Mouse (Mus musculus): Measurements from ENCODE around the gene Brix1. TPM values are rescaled to one million over a fixed set of nuclear protein-coding genes. Genes with fewer than 3 reads are reported as not detected.

Gene Brix1
- polyA plus RNA-seq, 1 experiment from 2014 or later, result 53.6 TPM

DNA sequence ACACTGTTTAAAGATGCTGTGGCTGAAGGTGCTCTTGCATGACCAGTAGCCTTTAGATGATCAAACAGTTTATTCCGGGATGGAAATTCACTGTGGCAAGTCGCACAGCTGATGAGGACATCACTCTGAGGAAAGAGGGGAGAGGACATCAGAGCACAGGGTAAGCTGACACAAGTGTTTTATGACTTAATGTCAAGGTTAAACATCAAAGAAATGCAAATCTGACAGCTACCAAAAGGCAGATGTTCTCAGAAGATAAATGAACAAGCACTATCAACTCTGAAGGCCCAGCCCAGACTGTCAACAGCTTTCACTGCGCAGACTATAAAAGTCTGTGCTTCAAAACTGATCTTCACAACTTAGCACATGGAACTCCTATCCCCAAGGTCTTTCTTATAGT, 38.6 kb downstream of the Brix1 start:
- no peaks in the 10 kb centered on the region for H3K27me3 ChIP-seq
- no peak overlapping the region for H3K9ac ChIP-seq
- 67% methylated on average over 3 of the region's 3 CpGs for WGBS (ENCODE audit: insufficient replicate concordance)
- H3K4me2 ChIP-seq, result no peak overlapping the region
- no peaks in the 10 kb centered on the region for H3K9me3 ChIP-seq (replicated peaks)
- no peak for ATAC-seq (ENCODE audit: insufficient read depth)
- H3K27ac ChIP-seq (replicated peaks), result no peak overlapping the region
- no peaks in the 10 kb centered on the region for H3K4me1 ChIP-seq (replicated peaks)
- H3K4me3 ChIP-seq (replicated peaks), result no peak overlapping the region
- H3K36me3 ChIP-seq (replicated peaks), result peaks cover 41% of the 10 kb centered on the region

DNA sequence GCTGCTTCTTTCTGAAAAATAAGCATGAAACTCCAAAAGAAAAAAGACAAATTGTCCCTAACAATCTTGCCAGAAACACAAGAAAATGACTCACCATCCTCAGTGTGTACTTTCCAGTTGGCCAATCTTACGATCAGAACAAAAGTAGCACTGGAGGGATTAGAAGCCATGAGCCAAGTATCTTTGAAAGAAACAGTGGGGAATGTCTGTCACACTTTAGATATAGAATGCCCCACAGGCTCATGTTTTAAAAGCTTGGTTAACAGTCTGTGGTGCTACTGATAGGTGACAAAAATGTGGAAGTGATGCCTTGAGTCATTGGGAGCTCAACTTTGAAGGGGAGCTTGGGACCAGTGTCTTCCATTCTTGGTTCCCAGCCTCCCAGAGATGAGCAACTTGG, 43.5 kb downstream of the Brix1 start:
- no peak for ATAC-seq (ENCODE audit: insufficient read depth)
- no peak overlapping the region for H3K4me3 ChIP-seq (replicated peaks)
- 90% methylated on average over 1 of the region's 1 CpGs for WGBS (ENCODE audit: insufficient replicate concordance)

DNA sequence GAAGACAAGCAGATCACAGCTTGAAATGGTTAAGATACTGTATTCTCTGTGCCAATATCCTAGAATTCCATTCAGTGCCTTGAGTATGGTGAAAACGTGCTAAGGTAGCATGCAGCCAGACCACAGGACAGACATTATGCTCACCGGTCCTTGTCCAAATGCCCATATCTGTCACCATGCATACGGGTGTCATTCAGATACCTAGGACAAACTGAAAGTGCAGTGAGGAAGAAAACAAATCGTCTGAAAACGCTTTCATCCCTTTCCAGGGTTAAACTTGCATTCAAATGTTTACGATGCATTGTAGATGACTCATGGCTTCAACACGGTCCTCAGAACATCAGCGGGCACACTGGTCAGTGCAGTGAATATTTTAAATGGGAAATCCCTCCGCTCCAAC, 44.3 kb downstream of the Brix1 start:
- 74% methylated on average over 9 of the region's 9 CpGs for WGBS (ENCODE audit: insufficient replicate concordance)
- H3K9me3 ChIP-seq (replicated peaks), result no peaks in the 10 kb centered on the region
- H3K4me2 ChIP-seq, result no peak overlapping the region
- peaks cover 16% of the 10 kb centered on the region for H3K36me3 ChIP-seq (replicated peaks)
- no peak overlapping the region for H3K4me3 ChIP-seq (replicated peaks)
- no peak overlapping the region for H3K9ac ChIP-seq
- H3K4me1 ChIP-seq (replicated peaks), result no peaks in the 10 kb centered on the region
- H3K27me3 ChIP-seq, result no peaks in the 10 kb centered on the region
- no peak for ATAC-seq (ENCODE audit: insufficient read depth)
- no peak overlapping the region for H3K27ac ChIP-seq (replicated peaks)

More for the DNA sequence above, 43.5 kb downstream of the Brix1 start:
- Histone ChIP-seq H3K36me3 (replicated peaks) (peaks cover 19% of the 10 kb centered on the region), H3K27me3 (no peaks in the 10 kb centered on the region), H3K27ac (replicated peaks) (no peak overlapping the region), H3K9ac (no peak overlapping the region), H3K4me2 (no peak overlapping the region), H3K9me3 (replicated peaks) (no peaks in the 10 kb centered on the region), H3K4me1 (replicated peaks) (no peaks in the 10 kb centered on the region)

DNA sequence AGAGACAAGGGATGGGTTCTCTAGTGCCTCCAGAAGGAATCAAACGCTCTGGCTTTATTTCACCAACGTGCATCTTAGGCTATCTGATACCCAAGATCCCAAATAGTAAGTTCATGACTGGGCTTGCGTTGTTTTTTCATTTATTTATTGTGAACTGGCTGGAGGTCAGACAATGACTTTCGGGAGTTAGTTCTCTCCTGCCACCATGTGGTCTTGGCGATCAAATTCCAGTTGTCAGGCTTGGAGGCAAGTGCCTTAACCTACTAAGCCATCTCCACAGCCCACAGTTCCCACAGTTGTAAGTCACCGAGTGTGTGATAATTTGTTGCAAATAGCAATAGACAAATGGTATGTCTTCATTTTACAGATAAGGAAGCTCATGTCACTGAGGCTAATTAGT, 45.8 kb downstream of the Brix1 start:
- Histone ChIP-seq H3K9me3 (replicated peaks) (no peaks in the 10 kb centered on the region), H3K36me3 (replicated peaks) (0 out of 2 replicates have a peak, but pooled peaks cover 9% of the 10 kb centered on the region), H3K27ac (replicated peaks) (no peak overlapping the region), H3K4me3 (replicated peaks) (no peak overlapping the region), H3K27me3 (no peaks in the 10 kb centered on the region), H3K4me2 (no peak overlapping the region), H3K9ac (no peak overlapping the region), H3K4me1 (replicated peaks) (no peaks in the 10 kb centered on the region)
- ATAC-seq (ENCODE audit: insufficient read depth), result no peak
- WGBS (ENCODE audit: insufficient replicate concordance), result 65% methylated on average over 6 of the region's 6 CpGs

DNA sequence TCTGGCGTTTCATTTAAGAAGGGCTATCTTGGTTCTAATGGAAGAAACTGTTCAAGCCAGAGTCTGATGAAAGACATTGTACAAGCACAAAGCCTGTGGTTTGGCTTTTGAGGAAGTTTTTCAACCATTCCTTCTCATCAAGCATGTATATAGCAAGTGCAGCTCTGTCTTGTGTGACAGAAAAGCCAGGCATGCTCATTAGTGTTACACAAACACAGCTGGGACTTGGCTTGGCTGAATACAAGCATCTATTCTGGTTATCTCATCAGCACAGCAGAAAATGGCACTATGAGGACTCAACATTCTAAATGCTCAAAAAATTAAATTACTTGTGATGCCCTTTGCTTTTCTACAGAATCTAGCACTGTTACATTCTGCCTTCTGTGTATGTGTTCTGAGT, 48.9 kb downstream of the Brix1 start:
- Histone ChIP-seq H3K27ac (replicated peaks) (no peak overlapping the region), H3K4me3 (replicated peaks) (no peak overlapping the region), H3K4me1 (replicated peaks) (no peaks in the 10 kb centered on the region), H3K36me3 (replicated peaks) (no peaks in the 10 kb centered on the region), H3K27me3 (no peaks in the 10 kb centered on the region), H3K9me3 (replicated peaks) (no peaks in the 10 kb centered on the region), H3K9ac (no peak overlapping the region), H3K4me2 (no peak overlapping the region)
- 52% methylated on average over 1 of the region's 1 CpGs for WGBS (ENCODE audit: insufficient replicate concordance)
- no peak for ATAC-seq (ENCODE audit: insufficient read depth)

DNA sequence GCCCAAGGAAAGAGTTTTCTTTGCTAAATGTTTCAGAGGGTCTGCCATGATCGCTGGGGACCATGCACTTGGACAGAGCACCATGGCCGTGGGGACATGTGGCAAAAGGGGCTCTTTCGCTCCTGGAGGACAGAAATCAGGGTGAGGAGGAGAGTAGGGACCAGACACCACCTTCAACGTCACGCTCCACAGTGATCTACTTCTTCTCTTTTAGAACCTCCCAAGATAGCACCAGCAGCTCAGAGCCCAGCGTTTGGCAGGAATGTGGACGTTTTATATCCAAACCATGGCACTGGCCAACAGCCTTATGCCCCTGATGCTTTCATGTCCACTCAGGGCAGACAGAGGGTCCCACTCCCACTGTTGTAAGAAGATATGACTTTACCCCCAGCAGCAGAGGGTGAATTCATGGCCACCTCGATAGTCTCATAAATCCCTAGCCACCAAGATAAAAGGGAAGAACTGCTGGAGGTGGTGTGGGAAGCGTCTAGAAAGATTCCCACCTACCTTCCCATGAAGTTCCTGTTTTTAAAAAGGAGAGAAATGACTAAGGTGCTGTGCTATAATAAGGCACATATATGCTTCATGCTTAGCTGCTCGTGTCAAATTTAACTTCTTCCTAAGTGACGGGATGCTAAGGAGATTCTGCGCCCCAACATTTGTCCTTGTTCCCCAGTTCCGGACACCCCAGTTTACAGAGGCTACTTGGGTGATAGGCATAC, 59.0 kb downstream of the Brix1 start:
- Histone ChIP-seq H3K9ac (no peak overlapping the region), H3K27me3 (no peaks in the 10 kb centered on the region), H3K9me3 (replicated peaks) (no peaks in the 10 kb centered on the region), H3K36me3 (replicated peaks) (no peaks in the 10 kb centered on the region), H3K4me3 (replicated peaks) (no peak overlapping the region), H3K4me1 (replicated peaks) (no peaks in the 10 kb centered on the region), H3K4me2 (no peak overlapping the region), H3K27ac (replicated peaks) (no peak overlapping the region)
- WGBS (ENCODE audit: insufficient replicate concordance), result 72% methylated on average over 13 of the region's 13 CpGs
- ATAC-seq (ENCODE audit: insufficient read depth), result no peak

DNA sequence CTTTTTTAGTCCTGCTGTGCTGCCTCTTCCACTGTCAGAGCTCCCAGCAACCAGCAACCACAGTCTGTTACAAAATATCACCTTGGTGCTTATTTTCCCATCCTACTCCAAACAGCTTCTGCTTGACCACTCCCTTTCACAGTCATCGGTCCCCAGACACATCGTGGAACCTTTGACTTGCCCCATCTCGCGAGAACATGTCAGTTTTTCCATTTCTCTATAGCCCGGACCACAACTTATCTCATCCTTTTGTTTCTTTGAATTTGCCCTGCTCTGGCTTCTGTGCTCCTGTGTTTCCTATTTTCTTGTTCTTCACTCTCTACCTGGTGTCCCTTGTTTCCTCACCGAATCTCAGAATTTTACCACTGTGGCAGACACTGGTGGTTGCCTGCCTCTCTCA, 59.6 kb downstream of the Brix1 start:
- Histone ChIP-seq H3K4me3 (replicated peaks) (no peak overlapping the region), H3K4me2 (no peak overlapping the region), H3K9me3 (replicated peaks) (no peaks in the 10 kb centered on the region), H3K27me3 (no peaks in the 10 kb centered on the region), H3K36me3 (replicated peaks) (no peaks in the 10 kb centered on the region), H3K4me1 (replicated peaks) (no peaks in the 10 kb centered on the region), H3K9ac (no peak overlapping the region), H3K27ac (replicated peaks) (no peak overlapping the region)
- ATAC-seq (ENCODE audit: insufficient read depth), result no peak
- 85% methylated on average over 6 of the region's 6 CpGs for WGBS (ENCODE audit: insufficient replicate concordance)

Other genes starting within 250 kb of the Brix1 start
- not detected in 2 replicates for gene Gm21973, start 160.6 kb downstream of the Brix1 start, polyA plus RNA-seq (2015; fragmentation: Nextera tagmentation; extraction: Ambion mirVana)
- gene Agxt2, start 127.4 kb downstream of the Brix1 start, polyA plus RNA-seq (2015; fragmentation: Nextera tagmentation; extraction: Ambion mirVana), result 9.8 and 11.7 TPM in 2 replicates
- 4.9 and 5.0 TPM in 2 replicates for gene Dnajc21, start 15.4 kb downstream of the Brix1 start, polyA plus RNA-seq (2015; fragmentation: Nextera tagmentation; extraction: Ambion mirVana)
- gene Rad1, start 71 bp upstream of the Brix1 start, polyA plus RNA-seq (2015; fragmentation: Nextera tagmentation; extraction: Ambion mirVana), result 14.2 and 15.3 TPM in 2 replicates
- not detected in 2 replicates for gene Ttc23l, start 72.7 kb upstream of the Brix1 start, polyA plus RNA-seq (2015; fragmentation: Nextera tagmentation; extraction: Ambion mirVana)
- 4.6 and 5.4 TPM in 2 replicates for gene Rai14, start 228.7 kb upstream of the Brix1 start, polyA plus RNA-seq (2015; fragmentation: Nextera tagmentation; extraction: Ambion mirVana)